Mouse (Mus musculus) forebrain, embryonic 15.5 days (tissue): ENCODE results near the gene Cfap43. TPM values are rescaled to one million over a fixed set of nuclear protein-coding genes. Genes with fewer than 3 reads are reported as not detected.

Source experiments
- ATAC-seq: fragments of 200-750 bp; cut with Nextera tagmentation; replicated peaks from 2 replicates; pipeline ENCODE4 v1.8.0; 2017; ENCODE audit warnings: mild to moderate bottlenecking, moderate TSS enrichment, moderate library complexity
- H3K27ac ChIP-seq: fragments of 300-500 bp; sonication (generic); replicated peaks from 2 replicates; pipeline ENCODE4 v1.5.1; 2015; ENCODE audit warnings: mild to moderate bottlenecking, inconsistent platforms
- H3K27me3 ChIP-seq: fragments of 300-500 bp; sonication (generic); 2 replicates; pipeline ENCODE4 v1.6.1; 2015; ENCODE audit warnings: inconsistent platforms
- H3K36me3 ChIP-seq: fragments of 300-500 bp; sonication (generic); 2 replicates; pipeline ENCODE4 v1.6.1; 2015; ENCODE audit warnings: mild to moderate bottlenecking, inconsistent platforms
- H3K4me1 ChIP-seq: fragments of 300-500 bp; sonication (generic); 2 replicates; pipeline ENCODE4 v1.6.1; 2015; ENCODE audit warnings: inconsistent platforms
- H3K4me2 ChIP-seq: fragments of 300-500 bp; sonication (generic); replicated peaks from 2 replicates; pipeline ENCODE4 v1.6.1; 2015; ENCODE audit warnings: mild to moderate bottlenecking, inconsistent platforms
- H3K4me3 ChIP-seq: fragments of 300-500 bp; sonication (generic); 2 replicates; pipeline ENCODE4 v1.5.1; 2015; ENCODE audit warnings: mild to moderate bottlenecking, inconsistent platforms
- H3K9ac ChIP-seq: fragments of 300-500 bp; sonication (generic); replicated peaks from 2 replicates; pipeline ENCODE4 v1.6.1; 2015; ENCODE audit warnings: mild to moderate bottlenecking, inconsistent platforms
- H3K9me3 ChIP-seq: fragments of 300-500 bp; sonication (generic); 2 replicates; pipeline ENCODE4 v1.6.1; 2016; ENCODE audit warnings: inconsistent platforms
- WGBS: fragments of 180-500 bp; shearing (Covaris S2); methylation state at CpG from one replicate; pipeline ENCODE4 v1.1.7; 2015; ENCODE audit warnings: mixed read lengths; 5-methylcytosine and 5-hydroxymethylcytosine counted together
- polyA plus RNA-seq: library from polyadenylated mRNA; unstranded; fragments of >200 nt; fragmentation: Nextera tagmentation; extraction: Ambion mirVana; gene quantifications from 2 replicates; pipeline ENCODE4 v1.2.1, GENCODE M21; 2015

The Cfap43 gene
- polyA plus RNA-seq, 1 experiment from 2014 or later = 2.6 TPM

GRCm38 (mm10) chr19:47898472-47899079 is 20.5 kb downstream of the Cfap43 start:
- no peak overlapping the region for H3K27ac ChIP-seq
- H3K36me3 ChIP-seq = peaks cover 8% of the 10 kb centered on the region; the same call in 1 of the 2 replicates
- H3K4me2 ChIP-seq = no peak overlapping the region
- peaks cover 4% of the 10 kb centered on the region; the same call in 1 of the 2 replicates for H3K4me1 ChIP-seq
- H3K4me3 ChIP-seq = no peak overlapping the region
- H3K9me3 ChIP-seq = no peaks in the 10 kb centered on the region
- no peak overlapping the region for H3K9ac ChIP-seq
- ATAC-seq = no peak
- no peaks in the 10 kb centered on the region for H3K27me3 ChIP-seq
- WGBS = 90% methylated on average over 8 of the region's 8 CpGs

GRCm38 (mm10) chr19:47893092-47893491 is 26.0 kb downstream of the Cfap43 start:
- ATAC-seq = no peak
- Histone ChIP-seq H3K36me3 (peaks cover 8% of the 10 kb centered on the region; the same call in 1 of the 2 replicates), H3K4me1 (no peaks in the 10 kb centered on the region), H3K27me3 (no peaks in the 10 kb centered on the region), H3K4me3 (no peak overlapping the region), H3K27ac (no peak overlapping the region), H3K9ac (no peak overlapping the region), H3K4me2 (no peak overlapping the region), H3K9me3 (no peaks in the 10 kb centered on the region)
- WGBS = 89% methylated on average over 6 of the region's 6 CpGs

GRCm38 (mm10) chr19:47891562-47892312 is 27.4 kb downstream of the Cfap43 start:
- Histone ChIP-seq H3K4me1 (peaks cover 3% of the 10 kb centered on the region; the same call in 1 of the 2 replicates), H3K9ac (no peak overlapping the region), H3K36me3 (peaks cover 5% of the 10 kb centered on the region; the same call in 1 of the 2 replicates), H3K27me3 (no peaks in the 10 kb centered on the region), H3K4me2 (no peak overlapping the region), H3K27ac (no peak overlapping the region), H3K9me3 (no peaks in the 10 kb centered on the region), H3K4me3 (no peak overlapping the region)
- ATAC-seq = no peak
- 85% methylated on average over 11 of the region's 11 CpGs for WGBS

- ATAC-seq = no peak
- Histone ChIP-seq H3K27ac (no peak overlapping the region), H3K27me3 (no peaks in the 10 kb centered on the region), H3K36me3 (peaks cover 5% of the 10 kb centered on the region; the same call in 1 of the 2 replicates), H3K4me3 (no peak overlapping the region), H3K4me2 (no peak overlapping the region), H3K9me3 (no peaks in the 10 kb centered on the region), H3K4me1 (peaks cover 3% of the 10 kb centered on the region; the same call in 1 of the 2 replicates), H3K9ac (no peak overlapping the region)
- WGBS = 74% methylated on average over 10 of the region's 10 CpGs
Observed at GRCm38 (mm10) chr19:47890489-47891130, 28.5 kb downstream of the Cfap43 start.

- no peak for ATAC-seq
- WGBS = 94% methylated on average over 8 of the region's 8 CpGs
Observed at GRCm38 (mm10) chr19:47888037-47888436, 31.1 kb downstream of the Cfap43 start.

GRCm38 (mm10) chr19:47887417-47887816 is 31.7 kb downstream of the Cfap43 start:
- no peak overlapping the region for H3K4me2 ChIP-seq
- no peaks in the 10 kb centered on the region for H3K27me3 ChIP-seq
- H3K27ac ChIP-seq = no peak overlapping the region
- 66% methylated on average over 10 of the region's 10 CpGs for WGBS
- H3K4me3 ChIP-seq = no peak overlapping the region
- H3K36me3 ChIP-seq = no peaks in the 10 kb centered on the region
- no peak overlapping the region for H3K9ac ChIP-seq
- ATAC-seq = 0 out of 2 replicates have a peak, but pooled peaks have one; percentile 27
- H3K9me3 ChIP-seq = no peaks in the 10 kb centered on the region
- peaks cover 3% of the 10 kb centered on the region; the same call in 1 of the 2 replicates for H3K4me1 ChIP-seq

More at GRCm38 (mm10) chr19:47888037-47888436, 31.1 kb downstream of the Cfap43 start:
- Histone ChIP-seq H3K27me3 (no peaks in the 10 kb centered on the region), H3K9me3 (no peaks in the 10 kb centered on the region), H3K4me2 (no peak overlapping the region), H3K36me3 (no peaks in the 10 kb centered on the region), H3K27ac (no peak overlapping the region), H3K9ac (no peak overlapping the region), H3K4me3 (no peak overlapping the region), H3K4me1 (peaks cover 3% of the 10 kb centered on the region; the same call in 1 of the 2 replicates)

- H3K27ac ChIP-seq = no peak overlapping the region
- no peaks in the 10 kb centered on the region for H3K27me3 ChIP-seq
- no peak overlapping the region for H3K4me2 ChIP-seq
- no peaks in the 10 kb centered on the region for H3K9me3 ChIP-seq
- H3K36me3 ChIP-seq = no peaks in the 10 kb centered on the region
- no peak for ATAC-seq
- no peak overlapping the region for H3K9ac ChIP-seq
- WGBS = 88% methylated on average over 7 of the region's 7 CpGs
- H3K4me1 ChIP-seq = peaks cover 3% of the 10 kb centered on the region; the same call in 1 of the 2 replicates
- H3K4me3 ChIP-seq = no peak overlapping the region
Observed at GRCm38 (mm10) chr19:47886617-47887016, 32.5 kb downstream of the Cfap43 start.

GRCm38 (mm10) chr19:47885886-47886285 is 33.2 kb downstream of the Cfap43 start:
- H3K4me2 ChIP-seq = no peak overlapping the region
- 90% methylated on average over 11 of the region's 11 CpGs for WGBS
- H3K36me3 ChIP-seq = no peaks in the 10 kb centered on the region
- H3K9ac ChIP-seq = no peak overlapping the region
- no peaks in the 10 kb centered on the region for H3K27me3 ChIP-seq
- no peak for ATAC-seq
- H3K4me1 ChIP-seq = peaks cover 3% of the 10 kb centered on the region; the same call in 1 of the 2 replicates
- H3K9me3 ChIP-seq = no peaks in the 10 kb centered on the region
- no peak overlapping the region for H3K27ac ChIP-seq
- H3K4me3 ChIP-seq = no peak overlapping the region

- Histone ChIP-seq H3K4me2 (no peak overlapping the region), H3K27ac (no peak overlapping the region), H3K9me3 (no peaks in the 10 kb centered on the region), H3K9ac (no peak overlapping the region), H3K36me3 (no peaks in the 10 kb centered on the region), H3K27me3 (no peaks in the 10 kb centered on the region), H3K4me3 (no peak overlapping the region), H3K4me1 (peaks cover 3% of the 10 kb centered on the region; the same call in 1 of the 2 replicates)
- WGBS = 74% methylated on average over 7 of the region's 7 CpGs
- ATAC-seq = no peak
Observed at GRCm38 (mm10) chr19:47885191-47885743, 33.8 kb downstream of the Cfap43 start.

GRCm38 (mm10) chr19:47884296-47885085 is 34.6 kb downstream of the Cfap43 start:
- Histone ChIP-seq H3K27ac (no peak overlapping the region), H3K4me1 (peaks cover 3% of the 10 kb centered on the region; the same call in 1 of the 2 replicates), H3K27me3 (no peaks in the 10 kb centered on the region), H3K9ac (no peak overlapping the region), H3K9me3 (no peaks in the 10 kb centered on the region), H3K4me2 (no peak overlapping the region), H3K4me3 (no peak overlapping the region), H3K36me3 (no peaks in the 10 kb centered on the region)
- WGBS = 86% methylated on average over 13 of the region's 13 CpGs
- ATAC-seq = no peak

GRCm38 (mm10) chr19:47882882-47883254 is 36.2 kb downstream of the Cfap43 start:
- Histone ChIP-seq H3K4me3 (no peak overlapping the region), H3K4me1 (peaks cover 3% of the 10 kb centered on the region; the same call in 1 of the 2 replicates), H3K4me2 (no peak overlapping the region), H3K9ac (no peak overlapping the region), H3K9me3 (no peaks in the 10 kb centered on the region), H3K36me3 (no peaks in the 10 kb centered on the region), H3K27ac (no peak overlapping the region), H3K27me3 (no peaks in the 10 kb centered on the region)
- 64% methylated on average over 9 of the region's 9 CpGs for WGBS
- ATAC-seq = peak; percentile 64
